Mouse (Mus musculus): ENCODE measurements at regions not wholly inside any gene's neighbourhood (a gene's known extent, or its start where the extent isn't known, plus 50 kb on each side); places are given as distances from the start of the nearest gene placed in this dataset.

DNA sequence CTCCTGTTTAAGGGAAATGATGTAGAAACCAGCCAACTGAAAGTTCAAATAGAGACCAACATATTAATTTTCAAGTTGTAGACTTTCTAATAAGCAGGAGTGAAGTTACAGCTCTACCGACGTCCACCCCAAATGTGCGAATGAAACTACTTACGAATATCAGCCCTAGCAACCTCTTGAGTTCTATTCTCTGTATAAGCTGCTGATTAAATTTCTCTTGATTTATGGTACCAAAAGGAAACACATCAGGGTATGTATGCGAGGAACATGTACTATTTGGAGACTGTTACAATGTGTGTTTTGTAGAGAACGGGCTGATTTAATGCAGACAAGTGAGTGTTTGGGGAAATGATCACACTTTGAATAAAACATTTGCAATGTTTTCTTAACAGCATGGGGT, 412.9 kb downstream of the Cd109 start:
- no peaks in the 10 kb centered on the region for H3K4me1 ChIP-seq (replicated peaks; ENCODE audit: control insufficient read depth, insufficient read depth)
- no peak overlapping the region for H3K27ac ChIP-seq (replicated peaks)
- H3K4me3 ChIP-seq (ENCODE audit: low read depth, low read length) = no peak overlapping the region
- TF ChIP-seq EP300 (optimal IDR thresholded peaks at IDR 0.05) (no peak), CTCF (IDR thresholded peaks at IDR 0.05; ENCODE audit: low read depth) (no peak)
- H3K36me3 ChIP-seq (ENCODE audit: control insufficient read depth, insufficient read depth, low read length) = no peaks in the 10 kb centered on the region
- 85% methylated on average over 6 of the region's 6 CpGs for WGBS
- ATAC-seq (ENCODE audit: low FRiP score, low TSS enrichment) (no peak), DNase-seq (ENCODE audit: low spot score) (no peak)
- no peak overlapping the region for H3K9ac ChIP-seq (ENCODE audit: low read length)
- no peaks in the 10 kb centered on the region for H3K27me3 ChIP-seq (ENCODE audit: control insufficient read depth, insufficient read depth, low read length)
- H3K9me3 ChIP-seq (ENCODE audit: control insufficient read depth, low read length) = no peaks in the 10 kb centered on the region
- no peak overlapping the region for H3K4me2 ChIP-seq (replicated peaks; ENCODE audit: low read depth)

DNA sequence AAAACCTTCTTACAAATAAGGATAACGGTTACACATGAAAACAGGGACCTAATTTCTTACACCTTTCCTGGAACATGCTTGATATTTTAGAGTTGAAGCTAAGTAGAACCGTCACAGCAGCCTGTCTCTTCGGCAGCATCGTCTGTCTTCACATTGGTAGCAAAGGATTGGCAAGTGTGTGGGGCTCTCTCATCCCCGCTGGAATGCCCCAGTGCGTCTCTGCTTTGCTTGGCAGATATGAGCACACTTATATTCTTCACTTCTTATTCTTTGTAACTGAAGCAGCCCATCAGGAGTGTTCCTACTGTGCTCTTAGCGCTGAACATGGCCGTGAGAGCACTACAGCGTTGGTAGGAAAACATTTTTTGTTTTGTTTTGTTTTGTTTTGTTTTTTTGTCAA, 414.1 kb downstream of the Cd109 start:
- TF ChIP-seq EP300 (optimal IDR thresholded peaks at IDR 0.05) (no peak), CTCF (IDR thresholded peaks at IDR 0.05; ENCODE audit: low read depth) (no peak)
- no peak overlapping the region for H3K27ac ChIP-seq (replicated peaks)

DNA sequence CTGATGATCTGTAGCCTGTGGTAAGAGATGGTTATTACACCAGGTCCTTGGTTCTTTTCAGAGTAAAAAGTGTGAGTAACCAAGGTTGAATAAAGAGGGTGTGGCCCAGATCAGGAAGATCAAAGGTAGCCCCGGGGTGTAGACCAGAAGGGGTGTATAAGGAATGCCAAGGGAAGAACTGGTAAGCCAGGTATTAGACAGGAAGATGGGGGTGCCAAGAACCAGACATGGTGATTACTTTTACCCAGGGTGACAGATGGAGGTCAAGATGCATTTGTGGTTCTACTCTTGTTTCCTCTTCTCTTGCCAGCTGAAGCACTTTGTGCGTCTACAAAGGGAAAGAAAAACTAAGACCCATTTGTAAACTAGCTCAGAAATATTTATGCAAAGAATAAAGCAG, 420.3 kb downstream of the Cd109 start:
- H3K27me3 ChIP-seq (ENCODE audit: control insufficient read depth, insufficient read depth, low read length) = no peaks in the 10 kb centered on the region
- DNase-seq (ENCODE audit: low spot score) (no peak), ATAC-seq (ENCODE audit: low FRiP score, low TSS enrichment) (no peak)
- no peaks in the 10 kb centered on the region for H3K36me3 ChIP-seq (ENCODE audit: control insufficient read depth, insufficient read depth, low read length)
- TF ChIP-seq CTCF (IDR thresholded peaks at IDR 0.05; ENCODE audit: low read depth) (no peak), EP300 (optimal IDR thresholded peaks at IDR 0.05) (no peak)
- no peak overlapping the region for H3K27ac ChIP-seq (replicated peaks)
- no peak overlapping the region for H3K4me3 ChIP-seq (ENCODE audit: low read depth, low read length)
- H3K4me1 ChIP-seq (replicated peaks; ENCODE audit: control insufficient read depth, insufficient read depth) = no peaks in the 10 kb centered on the region
- H3K9me3 ChIP-seq (ENCODE audit: control insufficient read depth, low read length) = no peaks in the 10 kb centered on the region
- 58% methylated on average over 2 of the region's 2 CpGs for WGBS
- H3K9ac ChIP-seq (ENCODE audit: low read length) = no peak overlapping the region
- no peak overlapping the region for H3K4me2 ChIP-seq (replicated peaks; ENCODE audit: low read depth)

More for the DNA sequence above, 414.1 kb downstream of the Cd109 start:
- DNase-seq (ENCODE audit: low spot score) (no peak), ATAC-seq (ENCODE audit: low FRiP score, low TSS enrichment) (no peak)
- no peaks in the 10 kb centered on the region for H3K36me3 ChIP-seq (ENCODE audit: control insufficient read depth, insufficient read depth, low read length)
- 81% methylated on average over 9 of the region's 9 CpGs for WGBS
- H3K4me3 ChIP-seq (ENCODE audit: low read depth, low read length) = no peak overlapping the region
- no peaks in the 10 kb centered on the region for H3K9me3 ChIP-seq (ENCODE audit: control insufficient read depth, low read length)
- H3K27me3 ChIP-seq (ENCODE audit: control insufficient read depth, insufficient read depth, low read length) = no peaks in the 10 kb centered on the region
- H3K4me2 ChIP-seq (replicated peaks; ENCODE audit: low read depth) = no peak overlapping the region
- H3K9ac ChIP-seq (ENCODE audit: low read length) = no peak overlapping the region
- H3K4me1 ChIP-seq (replicated peaks; ENCODE audit: control insufficient read depth, insufficient read depth) = no peaks in the 10 kb centered on the region

DNA sequence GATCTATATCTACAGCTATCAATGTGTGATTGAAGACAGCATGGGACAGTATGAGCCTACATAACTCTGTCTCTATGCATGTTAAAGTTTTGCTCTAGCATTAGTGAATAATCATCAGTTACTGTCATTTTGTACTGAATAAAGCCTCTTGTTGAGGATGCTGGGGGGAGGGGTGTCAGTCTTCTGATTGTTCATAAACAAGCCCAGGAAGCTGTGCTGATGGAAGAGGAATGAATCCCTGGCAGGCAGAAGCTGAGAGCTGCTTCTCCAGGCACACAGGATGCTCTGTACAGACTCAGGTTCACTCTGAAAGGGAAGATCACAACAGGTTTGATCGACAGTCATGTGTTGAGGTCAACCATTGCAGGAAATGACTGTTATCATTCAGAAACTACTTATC, 421.7 kb downstream of the Cd109 start:
- no peak overlapping the region for H3K4me2 ChIP-seq (replicated peaks; ENCODE audit: low read depth)
- no peak overlapping the region for H3K9ac ChIP-seq (ENCODE audit: low read length)
- no peaks in the 10 kb centered on the region for H3K4me1 ChIP-seq (replicated peaks; ENCODE audit: control insufficient read depth, insufficient read depth)
- no peaks in the 10 kb centered on the region for H3K27me3 ChIP-seq (ENCODE audit: control insufficient read depth, insufficient read depth, low read length)
- H3K36me3 ChIP-seq (ENCODE audit: control insufficient read depth, insufficient read depth, low read length) = no peaks in the 10 kb centered on the region
- H3K4me3 ChIP-seq (ENCODE audit: low read depth, low read length) = no peak overlapping the region
- 45% methylated on average over 1 of the region's 1 CpGs for WGBS
- 0 out of 2 replicates have a peak overlapping the region, but pooled peaks have one; percentile 35 for H3K27ac ChIP-seq (replicated peaks)
- no peaks in the 10 kb centered on the region for H3K9me3 ChIP-seq (ENCODE audit: control insufficient read depth, low read length)
- no peak for DNase-seq (ENCODE audit: low spot score)
- no peak for TF ChIP-seq EP300 (optimal IDR thresholded peaks at IDR 0.05)
- TF ChIP-seq CTCF (IDR thresholded peaks at IDR 0.05; ENCODE audit: low read depth) = no peak
- no peak for ATAC-seq (ENCODE audit: low FRiP score, low TSS enrichment)

DNA sequence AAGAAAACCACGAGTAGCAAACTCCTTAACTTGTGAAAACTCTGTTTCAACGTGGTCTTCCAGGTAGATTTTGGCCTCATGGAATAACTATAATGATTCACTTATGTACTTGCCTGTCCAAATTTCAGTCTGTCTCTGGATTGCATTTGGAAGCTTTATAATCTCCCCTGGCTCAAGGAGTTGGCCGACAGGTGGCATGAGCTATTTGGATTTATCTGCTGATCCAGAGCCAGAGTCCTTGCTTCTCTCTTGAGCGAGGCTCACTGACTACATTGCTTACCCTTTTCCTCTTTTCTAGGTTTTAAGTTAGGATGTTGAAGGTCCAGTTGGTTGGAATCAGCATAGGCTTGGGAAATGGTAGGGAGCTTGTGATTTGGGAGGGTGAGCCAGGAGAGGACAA, 423.6 kb downstream of the Cd109 start:
- Histone ChIP-seq H3K36me3 (ENCODE audit: control insufficient read depth, insufficient read depth, low read length) (no peaks in the 10 kb centered on the region), H3K27me3 (ENCODE audit: control insufficient read depth, insufficient read depth, low read length) (no peaks in the 10 kb centered on the region), H3K9ac (ENCODE audit: low read length) (no peak overlapping the region), H3K27ac (replicated peaks) (no peak overlapping the region), H3K4me2 (replicated peaks; ENCODE audit: low read depth) (no peak overlapping the region), H3K4me1 (replicated peaks; ENCODE audit: control insufficient read depth, insufficient read depth) (no peaks in the 10 kb centered on the region), H3K4me3 (ENCODE audit: low read depth, low read length) (no peak overlapping the region), H3K9me3 (ENCODE audit: control insufficient read depth, low read length) (no peaks in the 10 kb centered on the region)
- no peak for ATAC-seq (ENCODE audit: low FRiP score, low TSS enrichment)
- WGBS = 75% methylated on average over 4 of the region's 4 CpGs
- TF ChIP-seq CTCF (IDR thresholded peaks at IDR 0.05; ENCODE audit: low read depth) (no peak), EP300 (optimal IDR thresholded peaks at IDR 0.05) (no peak)
- DNase-seq (ENCODE audit: low spot score) = no peak

DNA sequence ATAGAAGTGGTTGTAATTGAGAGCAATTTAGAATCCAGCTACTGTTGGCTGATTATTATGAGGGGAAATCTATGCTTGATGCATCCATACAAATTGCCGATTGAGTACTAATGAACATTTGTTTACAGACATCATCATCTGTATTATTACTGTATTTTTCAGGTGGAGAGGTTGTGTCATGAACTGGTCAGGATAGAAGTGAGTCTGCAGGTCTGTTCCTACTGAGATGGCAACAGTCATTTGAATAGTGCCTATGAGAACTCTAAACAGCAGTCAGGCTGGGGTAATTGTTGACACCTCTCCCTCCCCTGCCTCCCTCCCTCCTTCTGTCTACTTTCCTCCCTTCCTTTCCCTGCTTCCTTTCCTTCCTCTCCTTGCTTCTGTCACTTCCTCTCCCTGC, 429.0 kb downstream of the Cd109 start:
- Histone ChIP-seq H3K4me2 (replicated peaks; ENCODE audit: low read depth) (no peak overlapping the region), H3K4me1 (replicated peaks; ENCODE audit: control insufficient read depth, insufficient read depth) (no peaks in the 10 kb centered on the region), H3K27ac (replicated peaks) (no peak overlapping the region), H3K36me3 (ENCODE audit: control insufficient read depth, insufficient read depth, low read length) (no peaks in the 10 kb centered on the region), H3K4me3 (ENCODE audit: low read depth, low read length) (no peak overlapping the region), H3K27me3 (ENCODE audit: control insufficient read depth, insufficient read depth, low read length) (no peaks in the 10 kb centered on the region), H3K9ac (ENCODE audit: low read length) (no peak overlapping the region), H3K9me3 (ENCODE audit: control insufficient read depth, low read length) (no peaks in the 10 kb centered on the region)
- DNase-seq (ENCODE audit: low spot score) (no peak), ATAC-seq (ENCODE audit: low FRiP score, low TSS enrichment) (no peak)
- TF ChIP-seq EP300 (optimal IDR thresholded peaks at IDR 0.05) = no peak
- 93% methylated on average over 1 of the region's 1 CpGs for WGBS

All from stomach, postnatal 0 days (tissue).